Mouse (Mus musculus) right cerebral cortex, postnatal 4 days (tissue): ENCODE measurements at regions not wholly inside any gene's neighbourhood (a gene's known extent, or its start where the extent isn't known, plus 50 kb on each side); places are given as distances from the start of the nearest gene placed in this dataset.

ENCODE experiments used
- DNase-seq: peaks from one replicate; pipeline ENCODE4 v3.0.0-alpha.2; 2022

DNA sequence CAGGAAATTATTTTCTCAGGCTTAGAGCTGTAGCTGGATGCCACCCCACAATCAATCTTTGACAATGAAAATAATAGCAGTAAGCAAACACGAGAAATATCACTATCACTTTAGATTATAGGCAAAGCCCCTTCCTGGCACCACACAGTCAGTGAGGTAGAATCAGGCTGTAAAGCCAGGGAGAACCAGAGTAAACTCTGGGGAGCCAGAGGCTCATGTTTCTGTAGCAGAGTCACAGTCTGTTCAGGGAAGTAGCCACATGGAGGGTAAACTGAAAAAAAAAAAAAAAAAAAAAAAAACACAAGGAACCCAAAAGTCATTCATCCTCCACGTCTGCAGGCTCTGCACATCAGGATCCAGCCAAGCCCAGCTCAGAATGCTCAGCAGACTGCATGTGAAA is 73.6 kb upstream of the Kctd3 start:
- no peak for DNase-seq

DNA sequence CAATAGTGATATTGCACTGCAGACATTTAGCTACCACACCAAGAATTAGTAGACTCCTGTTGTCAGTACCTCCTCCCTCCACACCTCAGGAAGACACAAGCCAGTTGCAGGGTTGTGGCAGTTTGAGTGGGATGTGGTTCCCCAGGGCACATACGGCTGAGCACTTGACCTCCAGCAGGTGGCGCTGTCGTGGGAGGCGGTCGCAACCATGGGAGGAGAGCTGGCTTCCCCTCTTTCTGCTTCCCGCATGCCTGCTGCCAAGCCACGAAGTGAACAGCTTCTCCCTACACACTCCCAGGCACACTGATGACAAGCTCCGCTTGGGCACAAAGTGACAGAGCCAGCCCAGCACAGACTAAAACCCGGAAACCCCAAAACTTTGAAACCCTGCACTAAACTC is 73.2 kb upstream of the Kctd3 start:
- peak; percentile 71 for DNase-seq

DNA sequence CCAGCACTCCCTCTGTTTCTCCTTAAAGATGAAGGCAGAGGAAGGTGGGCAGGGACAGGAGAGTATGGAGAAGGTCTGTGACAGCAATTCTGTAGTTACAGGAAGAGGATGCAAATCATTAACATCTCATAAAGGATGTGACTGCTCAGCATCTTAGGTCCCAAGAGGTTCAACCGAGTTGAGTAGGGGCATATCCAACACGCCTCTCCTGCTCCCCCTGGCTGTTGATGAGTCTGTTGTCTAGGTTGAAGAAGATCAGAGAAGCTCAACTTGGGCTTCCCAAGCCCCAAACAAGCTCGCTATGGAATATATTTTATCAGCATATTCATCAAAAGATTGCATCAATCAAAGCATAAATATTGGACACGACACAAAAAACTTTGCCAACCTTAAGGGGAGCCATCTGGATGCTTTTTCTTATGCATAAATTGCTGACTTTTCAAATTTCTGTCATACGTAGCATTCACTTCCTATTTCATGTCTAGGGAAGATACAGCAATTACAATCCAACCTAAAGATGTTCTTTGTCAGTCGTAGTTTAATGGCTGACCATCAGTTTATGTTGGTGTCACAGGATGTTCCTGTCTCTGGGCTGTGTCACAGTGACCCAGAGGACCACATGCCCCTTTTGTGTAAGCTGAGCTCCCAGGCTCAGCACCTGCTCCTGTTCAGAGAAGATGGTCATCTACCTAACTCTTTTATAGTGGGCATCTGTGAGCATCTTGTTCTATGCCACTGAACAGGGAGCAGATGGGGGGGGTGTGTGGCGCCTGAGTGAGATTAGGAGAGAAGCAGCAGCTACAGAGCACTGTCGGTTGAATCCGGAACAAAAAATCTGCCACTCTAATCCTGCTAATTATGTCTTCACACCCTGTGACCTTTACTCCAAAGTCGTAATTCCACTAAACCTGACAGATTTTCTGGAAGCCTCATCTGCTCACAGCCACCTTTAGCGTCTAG is 72.1 kb upstream of the Kctd3 start:
- no peak for DNase-seq

DNA sequence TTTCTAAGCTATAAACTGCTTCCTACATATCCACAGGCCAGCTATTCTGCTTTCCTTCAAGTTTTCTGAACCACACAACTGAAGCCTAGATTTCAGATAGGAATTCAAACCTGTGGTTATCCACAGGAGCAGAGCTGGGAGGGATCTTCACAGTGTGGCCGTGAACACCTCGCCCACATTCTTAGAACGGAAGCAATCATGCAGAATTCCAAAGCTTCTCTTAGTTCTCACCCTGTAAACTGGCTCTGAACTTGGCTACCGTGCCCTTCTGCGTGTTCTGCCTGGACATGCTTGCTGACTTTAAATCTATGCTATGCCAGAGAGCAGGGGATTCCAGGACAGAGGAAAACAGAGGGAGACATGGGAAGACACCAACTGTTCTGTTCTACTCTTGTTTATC is 70.2 kb upstream of the Kctd3 start:
- DNase-seq, result no peak

DNA sequence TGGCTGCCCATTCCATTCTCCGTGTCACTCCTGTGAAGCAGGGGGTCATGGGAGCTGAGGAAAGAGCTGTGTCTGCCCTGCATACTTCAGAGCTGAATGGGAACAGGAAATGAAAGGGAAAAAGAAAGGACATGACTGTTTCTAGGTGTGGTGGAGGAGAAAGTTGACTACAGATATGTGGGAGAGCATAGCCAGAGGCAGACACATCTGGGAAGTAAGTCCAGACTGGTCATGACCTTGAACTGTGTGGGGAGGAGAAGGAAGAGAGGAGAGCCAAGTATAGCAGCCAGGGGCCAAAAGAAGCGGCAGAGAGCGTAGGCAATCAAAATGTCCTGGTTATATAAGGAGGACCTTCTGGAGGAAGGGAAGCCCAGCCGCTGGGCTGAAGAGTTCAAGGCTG is 68.6 kb upstream of the Kctd3 start:
- no peak for DNase-seq

DNA sequence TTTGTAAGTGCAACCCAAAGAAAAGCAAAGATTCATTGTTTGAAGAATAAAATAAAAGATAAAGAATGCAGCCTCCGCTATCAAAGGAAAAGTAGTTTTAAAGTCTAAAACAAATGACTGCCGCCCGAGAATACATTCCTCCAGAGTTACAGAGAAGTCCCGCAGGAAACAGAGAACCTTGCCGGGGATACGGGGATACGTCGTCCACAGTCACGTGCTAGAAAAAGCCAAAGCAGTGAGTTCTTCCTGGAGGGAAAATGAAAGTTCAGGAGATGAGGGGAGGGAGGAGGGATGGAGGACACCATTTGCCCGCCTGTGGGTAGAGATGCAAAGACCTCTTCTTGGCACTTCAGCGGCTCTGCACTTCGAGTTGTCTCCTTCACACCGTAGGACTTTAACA is 68.0 kb upstream of the Kctd3 start:
- no peak for DNase-seq

DNA sequence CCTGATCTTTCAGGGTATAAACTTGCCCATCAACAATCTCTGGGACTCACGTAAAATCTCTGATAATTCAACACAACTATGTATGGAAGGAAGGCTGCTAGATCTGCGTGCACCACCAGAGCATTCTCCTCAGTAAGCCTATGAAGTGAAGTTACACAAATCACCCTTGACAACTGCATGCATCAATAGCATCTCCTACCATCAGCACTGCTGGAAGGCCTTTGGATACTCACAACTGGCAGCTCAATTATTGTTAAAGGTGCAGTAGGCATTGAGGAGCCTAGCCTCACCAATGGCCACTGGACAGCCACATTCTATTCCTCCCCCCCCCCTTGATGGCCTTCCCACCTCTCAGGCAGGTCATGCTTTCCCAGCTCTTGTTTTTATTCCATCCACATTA is 64.9 kb upstream of the Kctd3 start:
- DNase-seq, result no peak

DNA sequence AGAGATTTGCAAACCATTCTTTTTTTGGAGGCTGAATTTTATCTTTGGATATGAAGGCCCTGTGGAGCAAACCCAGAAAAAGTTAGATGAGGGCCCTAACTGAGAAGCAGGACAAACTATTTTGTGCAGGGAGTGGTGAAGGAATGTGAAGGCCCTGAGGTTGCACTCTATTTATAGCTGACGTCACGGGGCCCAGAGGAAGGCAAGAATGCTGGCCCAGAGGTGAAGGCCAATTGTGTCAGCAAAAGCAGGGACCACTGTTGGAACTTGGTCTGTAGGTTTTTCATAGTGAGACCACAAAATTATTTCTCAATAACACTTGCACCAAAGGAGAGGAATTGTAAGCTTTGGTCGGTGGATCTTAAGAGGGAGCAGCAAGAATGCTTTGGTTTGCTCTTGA is 60.6 kb upstream of the Kctd3 start:
- DNase-seq, result no peak

DNA sequence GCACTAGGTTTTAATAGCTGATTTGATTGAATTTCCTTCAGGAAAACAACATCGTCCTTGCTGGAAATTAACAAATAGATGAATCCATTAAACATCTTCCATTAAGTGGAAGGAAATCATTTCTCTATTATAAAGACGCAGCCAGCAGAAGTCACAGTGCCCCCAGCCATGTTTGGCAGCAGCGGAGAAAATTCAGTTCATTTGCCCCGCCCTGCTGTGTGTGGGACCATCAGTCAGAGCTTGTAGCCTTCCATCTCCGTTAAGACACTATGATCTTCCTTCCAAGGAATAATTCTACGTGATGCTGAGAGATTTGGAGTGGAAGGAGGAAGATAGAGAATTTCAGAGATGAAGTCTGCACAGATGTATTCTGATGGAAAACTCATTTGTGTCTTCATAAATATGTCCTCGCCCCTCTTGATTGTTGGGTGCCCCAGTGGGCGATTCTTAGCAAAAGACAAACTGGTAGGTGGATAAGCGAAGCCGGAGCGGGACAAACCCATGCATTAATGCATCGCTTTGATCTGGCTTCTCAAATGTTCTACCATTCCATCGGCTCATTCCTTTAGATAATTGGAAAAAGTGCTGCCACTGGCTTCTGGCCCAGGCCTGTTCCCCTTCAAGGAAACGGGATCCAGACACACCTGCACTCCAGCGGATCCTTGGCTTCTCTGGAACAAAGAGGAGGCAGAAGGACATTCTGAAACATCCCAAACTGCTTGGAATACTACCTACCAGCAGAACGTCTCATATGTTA is 59.7 kb upstream of the Kctd3 start:
- no peak for DNase-seq

DNA sequence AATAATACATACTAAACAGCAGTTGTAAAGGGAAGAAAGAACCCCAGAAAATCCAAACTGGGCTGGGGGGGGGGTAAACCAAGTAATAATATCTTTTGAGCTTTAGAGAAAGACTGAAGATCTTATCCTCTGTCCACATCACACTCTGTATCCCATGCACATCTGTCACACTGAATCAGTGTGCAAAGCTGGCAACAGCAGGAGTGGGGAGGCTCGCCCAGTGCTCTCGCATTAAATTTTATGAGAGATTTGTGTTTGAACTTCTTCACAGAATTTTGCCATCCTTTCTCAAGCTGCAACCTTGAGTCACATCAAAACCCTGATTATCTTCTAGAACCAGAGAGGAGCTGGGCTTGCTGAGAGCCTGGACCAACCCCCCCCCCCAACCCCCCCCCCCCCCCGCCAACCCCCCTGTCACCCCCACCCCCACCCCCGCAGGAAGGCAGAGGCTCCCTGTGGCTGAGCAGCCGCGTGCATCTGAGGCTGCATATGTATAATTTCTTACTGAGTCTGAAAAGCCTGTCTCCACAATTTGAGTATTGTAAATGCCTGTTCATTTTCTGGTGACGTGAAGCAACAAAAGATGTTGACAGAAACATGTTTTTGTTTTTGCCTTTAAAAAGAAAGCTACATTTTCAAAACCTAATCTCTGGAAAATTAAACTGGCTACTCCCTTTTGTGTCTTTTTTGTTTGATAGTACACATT is 59.0 kb upstream of the Kctd3 start:
- no peak for DNase-seq

DNA sequence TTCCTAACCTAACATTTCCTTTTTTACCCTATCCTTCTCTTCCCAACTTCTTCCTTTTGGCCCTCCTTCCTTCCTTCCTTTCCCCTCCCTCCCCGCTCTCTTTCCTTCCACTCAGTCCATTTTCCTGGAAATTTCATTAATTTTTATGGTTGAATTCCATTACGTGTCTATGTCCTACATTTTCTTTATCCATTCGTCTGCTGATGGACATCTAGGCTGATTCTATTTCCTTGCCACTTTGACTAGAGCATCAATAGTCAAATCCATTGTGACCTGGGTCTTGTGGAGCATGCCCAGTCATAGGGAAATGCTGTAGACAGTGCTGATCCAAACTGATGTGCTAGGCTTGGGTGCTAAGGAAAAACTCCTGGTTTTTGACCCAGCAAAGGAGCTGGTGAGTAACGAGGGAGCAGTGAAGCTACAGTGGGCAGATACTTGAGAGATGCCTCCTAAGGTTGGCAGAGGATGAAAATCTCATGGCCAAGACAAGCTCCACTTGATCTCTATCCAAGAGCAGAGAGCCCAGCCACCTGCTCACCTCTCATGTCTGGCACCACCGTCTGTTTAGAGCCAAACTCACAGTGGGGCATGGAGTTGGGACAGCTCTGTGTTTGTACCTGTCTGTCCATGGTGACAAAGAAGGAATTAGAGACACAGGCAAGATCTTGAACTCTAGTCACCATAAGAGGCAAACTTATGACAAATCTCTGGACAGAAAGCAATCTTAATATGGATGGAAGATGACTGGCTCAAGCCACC is 57.7 kb upstream of the Kctd3 start:
- no peak for DNase-seq

DNA sequence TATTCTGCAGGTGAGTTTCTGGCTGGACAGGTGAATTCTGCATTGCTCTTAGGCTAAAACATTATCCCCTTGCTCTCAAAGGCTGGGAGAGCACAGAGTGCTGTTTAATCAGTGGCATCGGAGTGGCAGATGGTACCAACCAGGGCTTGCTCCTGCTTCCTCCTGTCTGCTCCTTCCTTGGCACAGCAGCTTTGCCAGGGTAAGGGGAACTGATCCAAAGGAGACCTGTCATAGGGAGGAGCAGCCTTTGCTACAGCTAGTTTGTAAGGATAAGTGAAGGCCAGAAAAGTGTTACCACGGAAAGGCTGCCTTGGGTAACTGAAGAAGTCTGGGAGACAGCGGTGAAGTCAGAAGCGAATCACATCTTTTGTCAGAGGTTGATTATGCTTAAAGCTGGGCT is 57.0 kb upstream of the Kctd3 start:
- no peak for DNase-seq

DNA sequence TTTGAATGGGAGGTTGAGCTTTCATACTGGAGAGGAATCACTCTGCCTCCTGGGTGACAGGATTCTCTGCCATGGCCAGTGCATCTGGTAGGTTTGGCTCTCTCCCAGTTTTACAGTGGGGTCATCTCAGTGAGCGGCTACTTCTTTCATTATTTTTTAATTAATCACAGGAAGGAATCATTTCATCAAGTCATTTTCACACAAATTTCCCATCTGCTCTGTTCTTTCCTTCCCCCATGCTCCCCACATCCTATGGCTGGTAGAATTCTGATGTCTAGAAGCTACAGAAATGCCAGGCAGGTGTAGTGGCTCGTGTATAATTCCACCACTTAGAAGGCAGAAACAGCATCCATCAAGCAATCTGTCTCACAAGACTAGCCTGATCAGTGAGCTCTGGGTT is 56.1 kb upstream of the Kctd3 start:
- no peak for DNase-seq

DNA sequence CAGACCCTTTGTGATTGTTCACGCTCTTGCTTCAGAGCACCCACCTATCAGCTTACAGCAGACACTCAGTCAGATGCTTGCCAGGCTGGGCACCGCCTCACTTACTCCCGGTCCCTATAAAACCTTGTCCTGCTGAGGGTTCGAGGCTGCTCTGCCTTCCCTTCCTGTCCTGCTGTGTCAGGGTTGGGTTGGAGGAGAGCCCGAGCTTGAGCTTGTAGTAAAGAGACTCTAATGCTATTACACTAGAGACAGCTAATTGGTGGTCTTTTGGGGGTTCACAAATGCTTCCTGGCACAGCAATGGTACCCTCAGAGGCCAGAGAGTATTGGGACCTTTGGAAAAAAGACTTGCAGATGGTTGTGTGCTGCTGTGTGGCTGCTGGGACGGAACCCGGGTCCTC is 55.6 kb upstream of the Kctd3 start:
- DNase-seq, result no peak
